Mouse (Mus musculus): ENCODE results near the gene Ntn1.

- TF ChIP-seq CTCF (conservative IDR thresholded peaks at IDR 0.05; ENCODE audit: insufficient read depth, insufficient read length, low read depth, low read length) (no peak), POLR2A (IDR thresholded peaks at IDR 0.05; ENCODE audit: low read depth, low read length) (no peak)
These were observed 142.1 kb downstream of the Ntn1 start for GRCm38 (mm10) chr11:68258498-68258897.

Data from kidney, adult 2 months (tissue).